Mouse (Mus musculus): ENCODE measurements at regions not wholly inside any gene's neighbourhood (a gene's known extent, or its start where the extent isn't known, plus 50 kb on each side); places are given as distances from the start of the nearest gene placed in this dataset.
A peak's percentile ranks its signal among the peaks of the same experiment; 100 is the strongest.

GRCm38 (mm10) chrX:136321692-136322091 lies 51.6 kb downstream of the Bex3 start:
- peak; percentile 65 for DNase-seq

DNA sequence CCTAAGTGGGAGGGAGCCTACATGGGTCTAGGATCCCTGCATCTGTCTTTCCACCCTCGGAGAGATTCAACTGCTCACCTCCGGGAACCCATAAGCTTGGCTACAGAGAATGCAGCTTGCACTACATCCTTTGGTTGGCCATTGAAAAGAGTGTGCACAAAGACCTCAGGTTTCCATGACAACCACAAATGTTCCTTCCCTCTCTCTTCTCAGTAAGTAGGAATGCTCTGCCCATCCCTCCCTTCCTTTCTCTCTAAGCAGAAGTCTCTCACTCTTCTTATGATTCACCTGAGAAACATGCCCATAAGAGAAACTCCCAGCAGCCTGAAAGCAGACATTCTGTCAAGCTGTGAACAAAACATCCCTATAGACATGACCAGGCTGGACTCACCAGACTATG lies 95.8 kb downstream of the Bex3 start:
- no peak for DNase-seq
